Mouse (Mus musculus): ENCODE measurements around the gene Trmu.

GRCm38 (mm10) chr15:85877336-85877735 is 1.8 kb upstream of the Trmu start:
- TF ChIP-seq ZNF384 (IDR thresholded peaks at IDR 0.05; ENCODE audit: low read depth, low read length) (no peak), ZC3H11A (IDR thresholded peaks at IDR 0.05; ENCODE audit: borderline replicate concordance, low read depth, low read length) (no peak), MAFK (IDR thresholded peaks at IDR 0.05; ENCODE audit: insufficient read depth, low read depth, low read length) (no peak)

Data from ES-E14 (cell line).